Mouse (Mus musculus) T-helper 2 cell (primary cell): ENCODE measurements around the gene Helb.

ENCODE experiments used
- in situ Hi-C: fragments of 300-600 bp; cut with MboI, MseI; formaldehyde crosslinking; loops from one replicate; pipeline ENCODE4 v1.15.1; 2025; ENCODE audit warnings: high pct_unique_total_duplicates

The Helb gene

GRCm38 (mm10) chr10:120095716-120096115 is 17.1 kb downstream of the Helb start:
- in situ Hi-C loops = no loop called here

GRCm38 (mm10) chr10:120095136-120095535 is 17.7 kb downstream of the Helb start:
- in situ Hi-C loops = no loop called here

- in situ Hi-C loops = no loop called here
Observed at GRCm38 (mm10) chr10:120092548-120092947, 20.2 kb downstream of the Helb start.

- in situ Hi-C loops = no loop called here
Observed at GRCm38 (mm10) chr10:120077850-120078249, 34.9 kb downstream of the Helb start.

GRCm38 (mm10) chr10:120066319-120066718 is 46.5 kb downstream of the Helb start:
- in situ Hi-C loops = no loop called here

- in situ Hi-C loops = loop anchor here (5.0 kb wide), 1 partner anchor 63 kb away; no protein-coding TSS in a partner anchor
Observed at GRCm38 (mm10) chr10:120064424-120064823, 48.4 kb downstream of the Helb start.

- in situ Hi-C loops = loop anchor here (5.0 kb wide), 1 partner anchor 66 kb away; no protein-coding TSS in a partner anchor
Observed at GRCm38 (mm10) chr10:120061238-120062130, 51.3 kb downstream of the Helb start.

GRCm38 (mm10) chr10:120060579-120061237 is 52.1 kb downstream of the Helb start:
- in situ Hi-C loops = loop anchor here (5.0 kb wide), 1 partner anchor 67 kb away; no protein-coding TSS in a partner anchor

- in situ Hi-C loops = no loop called here
Observed at GRCm38 (mm10) chr10:120044714-120045234, 68.0 kb downstream of the Helb start.

- in situ Hi-C loops = no loop called here
Observed at GRCm38 (mm10) chr10:120044237-120044636, 68.5 kb downstream of the Helb start.

GRCm38 (mm10) chr10:120038194-120038593 is 74.6 kb downstream of the Helb start:
- in situ Hi-C loops = no loop called here

- in situ Hi-C loops = no loop called here
Observed at GRCm38 (mm10) chr10:120035824-120036223, 77.0 kb downstream of the Helb start.

- in situ Hi-C loops = no loop called here
Observed at GRCm38 (mm10) chr10:120035211-120035733, 77.5 kb downstream of the Helb start.

- in situ Hi-C loops = no loop called here
Observed at GRCm38 (mm10) chr10:120033866-120034265, 78.9 kb downstream of the Helb start.
